Mouse (Mus musculus): ENCODE results near the gene Prdx6. TPM values are rescaled to one million over a fixed set of nuclear protein-coding genes. Genes with fewer than 3 reads are reported as not detected.

Prdx6 gene
- total and polyA plus RNA-seq, 3 experiments, result 102 to 277 (median 232) TPM

GRCm38 (mm10) chr1:161195541-161196351, 55.3 kb downstream of the Prdx6 start (continued):
- TF ChIP-seq IRF4 (IDR thresholded peaks at IDR 0.05; ENCODE audit: low read depth, low read length) (0 out of 2 replicates have a peak, but pooled peaks have one; percentile 7), E2F4 (IDR thresholded peaks at IDR 0.05; ENCODE audit: insufficient replicate concordance, low read depth, low read length) (no peak), POLR2AphosphoS2 (IDR thresholded peaks at IDR 0.05; ENCODE audit: low read depth, low read length) (no peak), GABPA (IDR thresholded peaks at IDR 0.05; ENCODE audit: insufficient replicate concordance, low read depth, low read length) (no peak), SMC3 (IDR thresholded peaks at IDR 0.05; ENCODE audit: low read depth, low read length) (peak; percentile 64), ZKSCAN1 (IDR thresholded peaks at IDR 0.05; ENCODE audit: borderline replicate concordance, low read depth, low read length) (no peak), KAT2A (IDR thresholded peaks at IDR 0.05; ENCODE audit: insufficient replicate concordance, low read length) (no peak), HCFC1 (IDR thresholded peaks at IDR 0.05; ENCODE audit: low read depth, low read length) (no peak), ZMIZ1 (IDR thresholded peaks at IDR 0.05; ENCODE audit: low read depth, low read length) (no peak), ZC3H11A (IDR thresholded peaks at IDR 0.05; ENCODE audit: low read depth, low read length) (no peak), ZNF384 (IDR thresholded peaks at IDR 0.05; ENCODE audit: low read depth, low read length) (no peak; the same call in 1 of the 2 replicates), JUN (IDR thresholded peaks at IDR 0.05; ENCODE audit: insufficient read depth, low read depth, low read length) (no peak), UBTF (IDR thresholded peaks at IDR 0.05; ENCODE audit: low read depth, low read length) (no peak), PAX5 (IDR thresholded peaks at IDR 0.05; ENCODE audit: low read length) (no peak), MXI1 (IDR thresholded peaks at IDR 0.05; ENCODE audit: low read depth, low read length) (peak; percentile 41; the same call in 1 of the 2 replicates), MAFK (IDR thresholded peaks at IDR 0.05; ENCODE audit: insufficient replicate concordance, low read length) (no peak), USF1 (IDR thresholded peaks at IDR 0.05; ENCODE audit: low read depth, low read length) (no peak), CTCF (conservative IDR thresholded peaks at IDR 0.05 in 1 of 2, IDR thresholded peaks at IDR 0.05 in 1 of 2; ENCODE audit: low read depth in 2 of 2, low read length in 2 of 2) (peak; percentile 89 to 92)

GRCm38 (mm10) chr1:161190253-161190910, 60.6 kb downstream of the Prdx6 start:
- in situ Hi-C loops (cut with MboI; ENCODE audit: low pct_ligation_motif_present, low pct_unique_long_range_greater_than_20kb, low sequenced_read_pairs), result loop anchor here (25.0 kb wide), 2 partner anchors 253 to 328 kb away; no protein-coding TSS in a partner anchor

More at GRCm38 (mm10) chr1:161190253-161190910, 60.6 kb downstream of the Prdx6 start:
- H3K79me2 ChIP-seq (replicated peaks; ENCODE audit: control insufficient read depth, extremely low read depth, insufficient read depth, poor library complexity, severe bottlenecking), result no peaks in the 10 kb centered on the region
- TF ChIP-seq ZMIZ1 (IDR thresholded peaks at IDR 0.05; ENCODE audit: low read depth, low read length) (no peak), TBP (conservative IDR thresholded peaks at IDR 0.05; ENCODE audit: low read depth, low read length) (no peak), MAX (IDR thresholded peaks at IDR 0.05; ENCODE audit: low read length) (no peak), HCFC1 (IDR thresholded peaks at IDR 0.05; ENCODE audit: low read depth, low read length) (no peak), JUN (IDR thresholded peaks at IDR 0.05; ENCODE audit: insufficient read depth, low read depth, low read length) (no peak), SMC3 (IDR thresholded peaks at IDR 0.05; ENCODE audit: low read depth, low read length) (no peak), CTCF (conservative IDR thresholded peaks at IDR 0.05 in 1 of 2, IDR thresholded peaks at IDR 0.05 in 1 of 2; ENCODE audit: low read depth in 2 of 2, low read length in 2 of 2) (no peak), MYC (IDR thresholded peaks at IDR 0.05; ENCODE audit: low read depth, low read length) (no peak), GABPA (IDR thresholded peaks at IDR 0.05; ENCODE audit: insufficient replicate concordance, low read depth, low read length) (no peak), CHD2 (IDR thresholded peaks at IDR 0.05; ENCODE audit: low read length) (no peak), USF2 (conservative IDR thresholded peaks at IDR 0.05; ENCODE audit: low read depth, low read length) (no peak), TCF12 (IDR thresholded peaks at IDR 0.05; ENCODE audit: low read depth, low read length) (no peak)
- H3K4me2 ChIP-seq (ENCODE audit: insufficient read depth, low read depth, poor library complexity, severe bottlenecking), result peak overlapping the region; percentile 74; the same call in 1 of the 2 replicates
- H3K4me3 ChIP-seq (replicated peaks in 1 of 3; ENCODE audit: low read depth in 2 of 3, low read length in 2 of 3, poor library complexity in 1 of 3), result no peak overlapping the region
- H3K9me3 ChIP-seq (replicated peaks; ENCODE audit: low read length), result peaks cover 4% of the 10 kb centered on the region
- no peak overlapping the region for H3K27ac ChIP-seq (ENCODE audit: insufficient read depth, low read depth)
- peaks cover 9 to 11% of the 10 kb centered on the region in 2 experiments; a peak in 2 of 4 replicates for H3K4me1 ChIP-seq (ENCODE audit: control insufficient read depth in 1 of 2, insufficient read depth in 2 of 2)
- H3K27me3 ChIP-seq (replicated peaks), result peaks cover 1% of the 10 kb centered on the region
- no peak for DNase-seq (ENCODE audit: extremely low read depth)
- H3K9ac ChIP-seq (ENCODE audit: insufficient read depth, low read depth), result no peak overlapping the region
- dilution Hi-C loops (cut with MboI; ENCODE audit: extremely low pct_ligation_motif_present, extremely low pct_unique_long_range_greater_than_20kb, low sequenced_read_pairs), result no loop called here
- H3K36me3 ChIP-seq (replicated peaks in 1 of 2; ENCODE audit: control insufficient read depth in 1 of 2, insufficient read depth in 1 of 2, low read length in 1 of 2), result no peaks in the 10 kb centered on the region
